10 mouse cellular contexts compared by ENCODE assay signal in genomic region chr1:36860876-36861275, GRCm38 (mm10).
A peak's percentile ranks its signal among the peaks of the same experiment; 100 is the strongest.
DNase-seq lines count a peak whose midpoint lies in the region; ATAC-seq and TF ChIP-seq lines count a peak whose summit lies in the region.
"Had no signal": no experiment of that assay in that cellular context is flagged by ENCODE, and none has a peak within 500 bp of the region (broad histone marks: within the 10 kb centered on the region; RNA-seq: fewer than 3 reads in every experiment).

No protein-coding gene starts in this region.

- no peak overlapping the region for H3K4me3 ChIP-seq in forebrain, embryonic 11.5 days (ENCODE audit: low read depth, low read length)
- H3K4me3 ChIP-seq in forebrain, embryonic 10.5 days: no peak overlapping the region
- no peak overlapping the region for H3K4me3 ChIP-seq in kidney, adult 2 months (ENCODE audit: insufficient read depth, low read depth, low read length)
- H3K4me3 ChIP-seq in neural tube, embryonic 13.5 days: no peak overlapping the region
- H3K4me3 ChIP-seq: megakaryocyte, embryonic 14.5 days had no signal

- H3K27ac ChIP-seq in forebrain, embryonic 11.5 days (ENCODE audit: low read depth, low read length): peak overlapping the region; percentile 31; the same call in 1 of the 2 replicates
- no peak overlapping the region for H3K27ac ChIP-seq in forebrain, embryonic 10.5 days
- peak overlapping the region; percentile 17; the same call in 1 of the 2 replicates for H3K27ac ChIP-seq in kidney, adult 2 months (ENCODE audit: insufficient read depth, low read depth, low read length)
- peak overlapping the region; percentile 54; the same call in 1 of the 2 replicates for H3K27ac ChIP-seq in neural tube, embryonic 13.5 days (replicated peaks)

- ATAC-seq in forebrain, embryonic 11.5 days (replicated peaks; ENCODE audit: low FRiP score): no peak
- ATAC-seq in neural tube, embryonic 13.5 days (ENCODE audit: low read depth): no peak

- no peak overlapping the region for H3K9ac ChIP-seq in forebrain, embryonic 11.5 days (ENCODE audit: low read length)
- H3K9ac ChIP-seq in neural tube, embryonic 13.5 days: no peak overlapping the region

- no peaks in the 10 kb centered on the region for H3K9me3 ChIP-seq in forebrain, embryonic 11.5 days (ENCODE audit: control insufficient read depth, low read length)
- H3K9me3 ChIP-seq in forebrain, embryonic 10.5 days: no peaks in the 10 kb centered on the region
- no peaks in the 10 kb centered on the region for H3K9me3 ChIP-seq in neural tube, embryonic 13.5 days
- H3K9me3 ChIP-seq: megakaryocyte, embryonic 14.5 days had no signal

- no peak for TF ChIP-seq CTCF in kidney, adult 2 months (conservative IDR thresholded peaks at IDR 0.05; ENCODE audit: insufficient read depth, insufficient read length, low read depth, low read length)

- 37% methylated on average over 1 of the region's 1 CpGs for WGBS in forebrain, embryonic 11.5 days
- WGBS in forebrain, embryonic 10.5 days: 52% methylated on average over 1 of the region's 1 CpGs
- 13% methylated on average over 1 of the region's 1 CpGs for WGBS in kidney, adult 2 months
- WGBS in neural tube, embryonic 13.5 days: 11% methylated on average over 1 of the region's 1 CpGs

- TF ChIP-seq POLR2A in kidney, adult 2 months (IDR thresholded peaks at IDR 0.05; ENCODE audit: low read depth, low read length): no peak

- no peaks in the 10 kb centered on the region for H3K27me3 ChIP-seq in forebrain, embryonic 11.5 days (ENCODE audit: control insufficient read depth, insufficient read depth, low read length)
- no peaks in the 10 kb centered on the region for H3K27me3 ChIP-seq in forebrain, embryonic 10.5 days (ENCODE audit: poor library complexity, severe bottlenecking)
- H3K27me3 ChIP-seq in kidney, adult 2 months (replicated peaks; ENCODE audit: control insufficient read depth, insufficient read depth, low read length): no peaks in the 10 kb centered on the region
- H3K27me3 ChIP-seq in neural tube, embryonic 13.5 days: no peaks in the 10 kb centered on the region
- H3K27me3 ChIP-seq: megakaryocyte, embryonic 14.5 days had no signal

- DNase-seq in forebrain, embryonic 11.5 days (ENCODE audit: low spot score): no peak
- no peak for DNase-seq in forebrain, embryonic 10.5 days (ENCODE audit: extremely low spot score, low spot score)
- no peak for DNase-seq in kidney, adult 2 months
- no peak for DNase-seq in kidney, postnatal 10 days
- no peak for DNase-seq in neural tube, embryonic 10.5 days (ENCODE audit: extremely low spot score, low spot score)
- no peak for DNase-seq in spleen, postnatal 36 days (ENCODE audit: low spot score in 2 of 2)
- no peak for DNase-seq in yolk sac, embryonic 10.5 days (ENCODE audit: low spot score)
- DNase-seq: adrenal gland, postnatal 10 days had no signal

- no peak overlapping the region for H3K4me2 ChIP-seq in forebrain, embryonic 11.5 days (ENCODE audit: low read depth, low read length, severe bottlenecking)
- H3K4me2 ChIP-seq in neural tube, embryonic 13.5 days: no peak overlapping the region

- H3K4me1 ChIP-seq in forebrain, embryonic 11.5 days (replicated peaks; ENCODE audit: control insufficient read depth, insufficient read depth, low read length): peaks cover 5% of the 10 kb centered on the region; the same call in 1 of the 2 replicates
- peaks cover 27% of the 10 kb centered on the region for H3K4me1 ChIP-seq in forebrain, embryonic 10.5 days
- peaks cover 10% of the 10 kb centered on the region; the same call in 1 of the 2 replicates for H3K4me1 ChIP-seq in kidney, adult 2 months (ENCODE audit: control insufficient read depth, insufficient read depth, low read length)
- H3K4me1 ChIP-seq in neural tube, embryonic 13.5 days (replicated peaks): peaks cover 29% of the 10 kb centered on the region

- H3K36me3 ChIP-seq in forebrain, embryonic 11.5 days (ENCODE audit: control insufficient read depth, insufficient read depth, low read length): no peaks in the 10 kb centered on the region
- H3K36me3 ChIP-seq in forebrain, embryonic 10.5 days (replicated peaks): no peaks in the 10 kb centered on the region; the same call in 1 of the 2 replicates
- no peaks in the 10 kb centered on the region for H3K36me3 ChIP-seq in kidney, adult 2 months (ENCODE audit: control insufficient read depth, insufficient read depth, low read length)
- H3K36me3 ChIP-seq in neural tube, embryonic 13.5 days: no peaks in the 10 kb centered on the region
